Mouse (Mus musculus) NIH3T3 (cell line): ENCODE measurements around the gene Polr3gl.

ENCODE experiments used
- DNase-seq: peaks from one replicate; pipeline ENCODE4 v3.0.0-alpha.2; 2012; ENCODE audit warnings: low read depth

The Polr3gl gene

GRCm38 (mm10) chr3:96573611-96574511, 20.1 kb downstream of the Polr3gl start:
- no peak for DNase-seq

GRCm38 (mm10) chr3:96571896-96572698, 21.9 kb downstream of the Polr3gl start:
- DNase-seq, result no peak

- no peak for DNase-seq
Observed at GRCm38 (mm10) chr3:96571336-96571735, 22.6 kb downstream of the Polr3gl start.

- DNase-seq, result no peak
Observed at GRCm38 (mm10) chr3:96570643-96571042, 23.3 kb downstream of the Polr3gl start.

GRCm38 (mm10) chr3:96569966-96570605, 23.9 kb downstream of the Polr3gl start:
- DNase-seq, result no peak

- DNase-seq, result no peak
Observed at GRCm38 (mm10) chr3:96569506-96569905, 24.5 kb downstream of the Polr3gl start.

GRCm38 (mm10) chr3:96568605-96569004, 25.4 kb downstream of the Polr3gl start:
- no peak for DNase-seq

- DNase-seq, result no peak
Observed at GRCm38 (mm10) chr3:96566661-96567450, 27.1 kb downstream of the Polr3gl start.

GRCm38 (mm10) chr3:96565105-96565504, 28.9 kb downstream of the Polr3gl start:
- no peak for DNase-seq

- no peak for DNase-seq
Observed at GRCm38 (mm10) chr3:96564633-96565032, 29.3 kb downstream of the Polr3gl start.

GRCm38 (mm10) chr3:96563911-96564632, 29.9 kb downstream of the Polr3gl start:
- DNase-seq, result peak; percentile 34

GRCm38 (mm10) chr3:96563267-96563666, 30.7 kb downstream of the Polr3gl start:
- no peak for DNase-seq

- DNase-seq, result peak; percentile 55
Observed at GRCm38 (mm10) chr3:96561946-96562681, 31.9 kb downstream of the Polr3gl start.

GRCm38 (mm10) chr3:96560881-96561668, 32.9 kb downstream of the Polr3gl start:
- no peak for DNase-seq

- DNase-seq, result no peak
Observed at GRCm38 (mm10) chr3:96559911-96560850, 33.8 kb downstream of the Polr3gl start.

GRCm38 (mm10) chr3:96559398-96559910, 34.5 kb downstream of the Polr3gl start:
- no peak for DNase-seq

GRCm38 (mm10) chr3:96558668-96559196, 35.2 kb downstream of the Polr3gl start:
- peak; percentile 25 for DNase-seq

GRCm38 (mm10) chr3:96558159-96558558, 35.8 kb downstream of the Polr3gl start:
- peak; percentile 29 for DNase-seq
